ENCODE assay signal across 9 mouse cellular contexts in the genomic region with DNA sequence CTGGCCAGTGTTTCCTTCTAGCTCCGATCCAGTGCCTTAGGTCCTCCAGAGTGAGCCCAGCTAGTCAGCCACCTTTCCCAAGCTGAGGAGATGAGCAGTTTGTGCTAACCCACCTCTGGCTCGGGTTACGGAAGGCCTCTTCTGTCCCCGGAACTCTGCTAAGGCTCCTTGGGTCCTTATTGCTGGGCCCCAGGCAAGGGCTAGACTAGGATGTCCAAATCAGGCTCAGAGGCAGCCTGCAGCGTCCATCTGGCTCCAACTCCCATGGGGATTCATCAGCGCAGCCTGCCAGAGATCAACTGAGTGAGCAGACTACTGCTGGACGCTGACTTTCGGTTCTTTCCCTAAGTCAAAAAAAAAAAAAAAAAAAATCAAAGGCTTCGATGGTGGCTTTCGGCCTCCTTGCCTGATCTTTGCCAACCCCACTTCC. TPM values are rescaled to one million over a fixed set of nuclear protein-coding genes. Genes with fewer than 3 reads are reported as not detected.
A peak's percentile ranks its signal among the peaks of the same experiment; 100 is the strongest.
DNase-seq lines count a peak whose midpoint lies in the region; ATAC-seq and TF ChIP-seq lines count a peak whose summit lies in the region.
"Had no signal": no experiment of that assay in that cellular context is flagged by ENCODE, and none has a peak within 500 bp of the region (broad histone marks: within the 10 kb centered on the region; RNA-seq: fewer than 3 reads in every experiment).

No protein-coding gene starts in this region.

- no peaks in the 10 kb centered on the region for H3K36me3 ChIP-seq in heart, postnatal 0 days (replicated peaks; ENCODE audit: control insufficient read depth, insufficient read depth, low read length)
- H3K36me3 ChIP-seq in midbrain, embryonic 10.5 days = no peaks in the 10 kb centered on the region

- TF ChIP-seq EP300 in heart, postnatal 0 days (IDR thresholded peaks at IDR 0.05; ENCODE audit: low read depth) = no peak

- DNase-seq in kidney, postnatal 14 days = peak; percentile 55
- no peak for DNase-seq in kidney, adult 8-10 months
- peak; percentile 42 for DNase-seq in embryo, embryonic 9.5 days (ENCODE audit: extremely low spot score)
- no peak for DNase-seq in heart, postnatal 0 days (ENCODE audit: low spot score)
- DNase-seq in midbrain, embryonic 10.5 days (ENCODE audit: low spot score) = peak; percentile 63
- no peak for DNase-seq in c-Kit-positive CD71-positive TER-119-positive erythroid progenitor cells, embryonic 14.5 days (ENCODE audit: low spot score)
- no peak for DNase-seq in left cerebral cortex, adult 8-10 months (ENCODE audit: low spot score in 2 of 2)
- DNase-seq in layer of hippocampus, adult 11-12 months (ENCODE audit: low spot score) = no peak

- peak; percentile 30; the same call in 1 of the 2 replicates for ATAC-seq in heart, postnatal 0 days (ENCODE audit: insufficient read depth, low read depth)

- peak overlapping the region; percentile 54 for H3K4me2 ChIP-seq in heart, postnatal 0 days (ENCODE audit: low read depth, low read length)

- H3K9me3 ChIP-seq in heart, postnatal 0 days (replicated peaks; ENCODE audit: control insufficient read depth, low read length) = no peaks in the 10 kb centered on the region
- H3K9me3 ChIP-seq in midbrain, embryonic 10.5 days (replicated peaks) = no peaks in the 10 kb centered on the region

- 4% methylated on average over 10 of the region's 10 CpGs for WGBS in heart, postnatal 0 days
- WGBS in midbrain, embryonic 10.5 days = under 1% methylated on average over 10 of the region's 10 CpGs

- peaks cover 98% of the 10 kb centered on the region for H3K27me3 ChIP-seq in heart, postnatal 0 days (ENCODE audit: control insufficient read depth, insufficient read depth, low read length)
- H3K27me3 ChIP-seq in midbrain, embryonic 10.5 days (ENCODE audit: low read depth, poor library complexity, severe bottlenecking) = peaks cover 100% of the 10 kb centered on the region

- H3K4me1 ChIP-seq in heart, postnatal 0 days (ENCODE audit: control insufficient read depth, insufficient read depth) = peaks cover 20% of the 10 kb centered on the region; the same call in 1 of the 2 replicates
- peaks cover 67% of the 10 kb centered on the region for H3K4me1 ChIP-seq in midbrain, embryonic 10.5 days

- TF ChIP-seq CTCF in heart, postnatal 0 days (IDR thresholded peaks at IDR 0.05; ENCODE audit: low read depth) = no peak

- H3K9ac ChIP-seq in heart, postnatal 0 days (replicated peaks; ENCODE audit: low read depth, low read length) = no peak overlapping the region

- peak overlapping the region; percentile 46 for H3K4me3 ChIP-seq in heart, postnatal 0 days (ENCODE audit: low read depth, low read length)
- peak overlapping the region; percentile 66 for H3K4me3 ChIP-seq in midbrain, embryonic 10.5 days

- H3K27ac ChIP-seq in heart, postnatal 0 days (ENCODE audit: low read depth) = no peak overlapping the region
- H3K27ac ChIP-seq in midbrain, embryonic 10.5 days (replicated peaks) = peak overlapping the region; percentile 91

RNA-seq across cellular contexts. Expression of a gene that starts 4.9 kb away (rescaled TPM):
- not detected in 2 replicates for total RNA-seq in heart, postnatal 0 days (2014; rRNA removed; ENCODE audit: low replicate concordance)
- 0.05 and 0.15 TPM in 2 replicates for polyA plus RNA-seq in heart, postnatal 0 days (2015; fragmentation: Nextera tagmentation; extraction: Ambion mirVana)
- polyA plus RNA-seq in midbrain, embryonic 10.5 days (2016; fragmentation: Nextera tagmentation; extraction: Ambion mirVana) = 39.0 and 40.1 TPM in 2 replicates
- total RNA-seq in left cerebral cortex, adult 8-10 months (2022) = 10 to 100 TPM in 3 of 4 experiments, 1 to 10 TPM in 1; 9.3 to 12.0 (median 11.3) TPM
- polyA plus RNA-seq: gonadal fat pad, adult 2 months had no signal

Comparison
In these comparisons a context has a peak if more than half of its experiments do, and no peak if none do; other contexts are left out.
1. DNase-seq: peak in kidney, postnatal 14 days (single experiment), embryo, embryonic 9.5 days (single experiment) and midbrain, embryonic 10.5 days (single experiment); none in kidney, adult 8-10 months (0 of 2), heart, postnatal 0 days (single experiment), c-Kit-positive CD71-positive TER-119-positive erythroid progenitor cells, embryonic 14.5 days (single experiment), left cerebral cortex, adult 8-10 months (0 of 2) and layer of hippocampus, adult 11-12 months (single experiment).
2. RNA of a gene that starts 4.9 kb away (total RNA-seq): 9.3 to 12.0 TPM in left cerebral cortex, adult 8-10 months; not detected in heart, postnatal 0 days; every median in the first group is over 10 times any median in the second.